Mouse (Mus musculus) midbrain, embryonic 11.5 days (tissue): ENCODE data around the gene Syngr3. TPM values are rescaled to one million over a fixed set of nuclear protein-coding genes. Genes with fewer than 3 reads are reported as not detected.
A peak's percentile ranks its signal among the peaks of the same experiment; 100 is the strongest.

Source experiments
- ATAC-seq: fragments of 200-750 bp; cut with Nextera tagmentation; 2 replicates; pipeline ENCODE4 v1.8.0; 2017; ENCODE audit warnings: moderate TSS enrichment, moderate library complexity; ENCODE audit not compliant: low FRiP score
- DNase-seq: peaks from one replicate; pipeline ENCODE4 v3.0.0; 2015; ENCODE audit warnings: low spot score; ENCODE audit errors: missing footprints
- H3K27ac ChIP-seq: fragments of 300-500 bp; sonication (generic); 2 replicates; pipeline ENCODE4 v1.5.1; 2014; ENCODE audit warnings: low read depth, low read length
- H3K27me3 ChIP-seq: fragments of 300-500 bp; sonication (generic); 2 replicates; pipeline ENCODE4 v1.6.1; 2014; ENCODE audit warnings: mild to moderate bottlenecking, low read length, moderate library complexity, mixed read lengths; ENCODE audit not compliant: control insufficient read depth, insufficient read depth
- H3K36me3 ChIP-seq: fragments of 300-500 bp; sonication (generic); 2 replicates; pipeline ENCODE4 v1.6.1; 2014; ENCODE audit warnings: mild to moderate bottlenecking, low read length, moderate library complexity, mixed read lengths; ENCODE audit not compliant: control insufficient read depth, insufficient read depth
- H3K4me1 ChIP-seq: fragments of 300-500 bp; sonication (generic); 2 replicates; pipeline ENCODE4 v1.6.1; 2014; ENCODE audit warnings: low read length; ENCODE audit not compliant: control insufficient read depth, insufficient read depth
- H3K4me2 ChIP-seq: fragments of 300-500 bp; sonication (generic); 2 replicates; pipeline ENCODE4 v1.6.1; 2014; ENCODE audit warnings: mild to moderate bottlenecking, moderate library complexity
- H3K4me3 ChIP-seq: fragments of 300-500 bp; sonication (generic); 2 replicates; pipeline ENCODE4 v1.5.1; 2014; ENCODE audit warnings: low read depth, low read length
- H3K9ac ChIP-seq: fragments of 300-500 bp; sonication (generic); 2 replicates; pipeline ENCODE4 v1.6.1; 2014; ENCODE audit warnings: low read length
- H3K9me3 ChIP-seq: fragments of 300-500 bp; sonication (generic); 2 replicates; pipeline ENCODE4 v1.6.1; 2016; ENCODE audit warnings: low read length; ENCODE audit not compliant: control insufficient read depth
- WGBS: fragments of 180-500 bp; shearing (Covaris S2); extraction: QIAGEN DNeasy Blood & Tissue Kit; methylation state at CpG from one replicate; pipeline ENCODE4 v1.1.7; 2014; 5-methylcytosine and 5-hydroxymethylcytosine counted together
- polyA plus RNA-seq: library from polyadenylated mRNA; unstranded; fragments of >200 nt; fragmentation: Nextera tagmentation; extraction: Ambion mirVana; gene quantifications from 2 replicates; pipeline ENCODE4 v1.2.1, GENCODE M21; 2014

Gene Syngr3
- polyA plus RNA-seq: 12.7 and 13.4 TPM in 2 replicates

DNA sequence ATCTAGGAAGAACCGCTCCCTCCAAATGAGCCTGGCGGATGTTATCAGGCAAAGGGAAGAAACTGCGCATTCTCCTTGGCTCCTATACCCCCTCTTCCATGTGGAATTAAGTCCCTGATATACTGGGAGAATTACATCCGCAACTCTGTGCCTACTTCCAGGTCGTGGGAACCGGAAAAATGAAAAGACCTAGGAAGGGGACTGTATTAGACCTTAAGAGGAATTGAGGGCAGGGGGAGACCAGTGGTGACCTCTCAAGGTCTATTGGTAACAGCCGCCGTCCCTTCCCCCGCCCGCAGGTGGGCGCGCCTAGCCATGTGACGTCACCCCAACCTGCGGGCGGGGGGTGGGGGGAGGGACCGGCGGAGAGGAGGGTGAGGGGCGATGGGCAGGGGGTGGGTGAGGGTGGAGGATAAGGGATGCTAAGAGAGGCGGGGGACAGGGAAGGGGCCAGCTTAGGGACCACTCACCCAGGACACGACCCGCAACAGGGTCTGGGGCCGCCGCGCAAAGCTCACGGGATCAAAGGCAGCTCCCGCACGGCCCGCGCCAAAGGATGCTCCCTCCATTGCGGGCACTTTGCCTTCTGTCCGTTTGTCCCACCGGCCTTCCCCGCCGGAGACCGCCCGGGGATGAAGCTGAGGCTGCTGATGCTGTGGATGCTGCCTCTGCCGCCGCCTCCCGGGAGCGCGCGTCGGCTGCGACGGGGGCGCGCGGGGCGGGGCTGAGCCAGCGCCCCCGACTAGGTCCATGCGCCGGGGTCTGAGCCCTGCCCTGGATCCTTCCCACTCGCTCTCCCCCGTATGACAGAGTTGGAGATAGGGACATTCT, at the start of gene Syngr3:
Syngr3 (minus strand) TSS at position 705 of the 831 bp plus-strand sequence.
- H3K9ac ChIP-seq: peak within 1 kb of the TSS; percentile 73
- H3K36me3 ChIP-seq: no peaks in the 10 kb centered on the region
- H3K4me1 ChIP-seq: peaks cover 6% of the 10 kb centered on the region
- 1% methylated on average over 53 of the region's 55 CpGs for WGBS
- peak; percentile 64 for ATAC-seq
- H3K9me3 ChIP-seq: no peaks in the 10 kb centered on the region
- peak within 1 kb of the TSS; percentile 64 for H3K4me3 ChIP-seq
- peak; percentile 96 for DNase-seq
- H3K4me2 ChIP-seq: peak within 1 kb of the TSS; percentile 92
- peaks cover 42% of the 10 kb centered on the region for H3K27me3 ChIP-seq
- no peak within 1 kb of the TSS for H3K27ac ChIP-seq

DNA sequence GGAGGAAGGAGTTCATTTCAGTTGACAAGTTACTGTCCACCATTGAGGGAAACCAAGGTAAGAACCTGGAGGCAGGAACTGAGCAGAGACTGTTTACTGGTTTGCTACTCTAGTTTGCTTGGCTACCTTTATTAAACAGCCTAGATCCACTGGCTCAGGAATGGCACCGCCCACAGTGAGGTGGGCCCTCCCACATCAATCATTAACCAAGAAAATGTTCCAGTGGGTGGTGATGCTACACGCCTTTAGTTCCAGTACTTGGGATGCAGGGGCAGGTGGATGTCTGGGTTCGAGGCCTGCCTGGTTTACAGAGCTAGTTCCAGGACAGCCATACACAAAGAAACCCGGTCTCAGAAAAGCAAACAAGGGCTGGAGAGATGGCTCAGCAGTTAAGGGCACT, 48.5 kb upstream of the Syngr3 start:
- Histone ChIP-seq H3K9me3 (no peaks in the 10 kb centered on the region), H3K9ac (no peak overlapping the region), H3K27me3 (no peaks in the 10 kb centered on the region), H3K4me2 (no peak overlapping the region), H3K4me3 (no peak overlapping the region), H3K4me1 (peaks cover 11% of the 10 kb centered on the region), H3K36me3 (no peaks in the 10 kb centered on the region), H3K27ac (no peak overlapping the region)
- WGBS: 83% methylated on average over 4 of the region's 4 CpGs
- peak; percentile 31 for DNase-seq
- no peak for ATAC-seq

DNA sequence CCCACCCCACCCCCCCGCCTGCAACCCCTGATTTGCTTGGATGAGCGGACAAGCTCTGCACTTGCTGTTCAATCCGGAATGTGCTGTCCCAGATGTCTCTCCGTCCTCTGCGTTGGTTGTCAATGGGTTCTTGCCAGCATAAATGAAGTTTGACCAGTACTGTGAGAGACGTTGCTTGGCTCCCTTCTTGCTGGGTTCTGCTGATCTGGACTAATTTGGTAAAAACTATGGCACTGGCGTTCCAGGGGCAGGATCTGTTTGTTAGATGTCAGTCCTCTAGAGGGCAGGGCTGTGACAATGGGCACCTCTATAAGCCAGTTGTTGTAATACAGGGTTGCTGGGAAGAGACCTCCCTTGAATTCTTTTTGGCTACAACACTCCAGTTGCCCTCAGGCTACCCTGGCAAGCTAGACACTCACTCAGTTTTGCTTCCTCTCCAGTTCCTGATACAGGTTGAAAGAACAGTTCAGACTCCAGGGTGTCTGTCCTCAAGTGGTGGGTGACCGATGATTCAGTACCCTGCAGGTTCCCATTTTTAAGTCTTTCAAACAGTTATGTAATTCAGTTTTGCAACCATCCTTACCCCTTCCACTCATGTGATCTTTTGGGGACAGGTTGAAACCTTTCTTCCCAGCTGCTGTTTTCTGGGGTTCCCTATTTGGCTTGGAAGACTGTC, 47.5 kb upstream of the Syngr3 start:
- no peak overlapping the region for H3K9ac ChIP-seq
- H3K4me2 ChIP-seq: peak overlapping the region; percentile 90

DNA sequence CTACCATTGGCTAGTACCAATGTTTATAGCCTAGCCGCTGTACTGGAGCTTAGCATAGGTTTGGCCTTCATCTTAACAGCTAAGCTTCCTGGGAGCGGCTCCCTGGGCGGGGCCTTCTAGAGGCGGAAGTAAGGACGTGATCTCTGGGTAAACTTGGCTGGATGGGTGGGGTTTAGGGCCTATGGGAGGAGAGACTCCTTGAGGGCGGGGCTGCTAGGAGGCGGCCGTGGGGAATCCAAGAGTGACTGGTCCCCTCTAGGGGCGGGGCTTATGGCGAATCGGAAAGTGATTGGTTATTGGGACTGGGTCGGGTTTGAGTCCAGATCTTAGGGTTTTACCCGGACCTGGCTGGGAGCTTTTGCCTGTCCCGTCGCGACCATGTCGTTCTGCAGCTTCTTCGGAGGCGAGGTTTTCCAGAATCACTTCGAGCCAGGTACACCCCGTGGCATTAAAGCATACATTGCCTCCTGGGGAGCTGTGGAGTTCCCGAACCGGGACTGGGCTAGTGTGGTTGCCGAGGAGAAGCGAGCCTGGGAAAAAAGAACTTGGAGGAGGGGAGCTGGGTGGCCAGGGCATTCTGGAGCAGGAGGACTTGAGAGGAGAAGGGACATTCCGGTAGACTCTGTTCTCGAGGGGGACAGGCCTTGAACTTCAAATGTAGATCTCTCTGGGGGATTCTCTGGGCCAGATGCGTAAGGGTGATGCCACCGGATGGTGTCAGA, 46.7 kb upstream of the Syngr3 start, which contains the start of gene Msrb1:
Msrb1 (plus strand) TSS at position 313 of the 722 bp plus-strand sequence.
- ATAC-seq: peak; percentile 98

More for the DNA sequence above, 47.5 kb upstream of the Syngr3 start:
- no peaks in the 10 kb centered on the region for H3K9me3 ChIP-seq
- H3K36me3 ChIP-seq: no peaks in the 10 kb centered on the region
- H3K4me3 ChIP-seq: peak overlapping the region; percentile 56
- no peak for ATAC-seq
- peaks cover 11% of the 10 kb centered on the region for H3K4me1 ChIP-seq
- H3K27me3 ChIP-seq: no peaks in the 10 kb centered on the region
- no peak overlapping the region for H3K27ac ChIP-seq
- whole genome bisulfite sequencing: 31% methylated on average over 8 of the region's 8 CpGs
- peak; percentile 81 for DNase-seq

DNA sequence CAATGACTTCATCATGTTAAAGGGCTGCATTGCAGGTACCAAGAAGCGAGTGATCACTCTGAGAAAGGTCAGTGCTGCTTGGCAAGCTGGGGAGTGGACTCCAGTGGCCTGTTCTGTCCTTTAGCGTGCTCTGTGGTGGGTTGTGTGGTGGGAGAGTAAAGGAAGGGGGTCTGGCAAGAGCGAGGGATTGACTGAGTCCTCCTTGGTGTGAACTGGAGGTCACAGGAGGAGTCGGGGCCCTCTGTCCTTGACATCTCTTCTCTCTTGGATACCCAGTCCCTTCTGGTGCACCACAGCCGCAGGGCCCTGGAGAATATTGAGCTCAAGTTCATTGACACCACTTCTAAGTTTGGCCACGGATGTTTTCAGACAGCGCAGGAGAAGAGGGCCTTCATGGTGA, 45.7 kb upstream of the Syngr3 start:
- DNase-seq (peak; percentile 68), ATAC-seq (no peak)
- no peak overlapping the region for H3K27ac ChIP-seq
- H3K9me3 ChIP-seq: no peaks in the 10 kb centered on the region
- H3K9ac ChIP-seq: no peak overlapping the region
- no peak overlapping the region for H3K4me3 ChIP-seq
- WGBS: 87% methylated on average over 7 of the region's 7 CpGs
- peaks cover 11% of the 10 kb centered on the region for H3K4me1 ChIP-seq
- H3K4me2 ChIP-seq: peak overlapping the region; percentile 90
- H3K36me3 ChIP-seq: no peaks in the 10 kb centered on the region
- H3K27me3 ChIP-seq: no peaks in the 10 kb centered on the region

More for the DNA sequence above, 46.7 kb upstream of the Syngr3 start, which contains the start of gene Msrb1:
- Histone ChIP-seq H3K27ac (no peak within 1 kb of the TSS), H3K9ac (peak within 1 kb of the TSS; percentile 68), H3K4me2 (peak within 1 kb of the TSS; percentile 90), H3K36me3 (no peaks in the 10 kb centered on the region), H3K4me1 (peaks cover 11% of the 10 kb centered on the region), H3K4me3 (peak within 1 kb of the TSS; percentile 56), H3K27me3 (no peaks in the 10 kb centered on the region), H3K9me3 (no peaks in the 10 kb centered on the region)
- peak; percentile 98 for DNase-seq
- WGBS: 1% methylated on average over 29 of the region's 29 CpGs

DNA sequence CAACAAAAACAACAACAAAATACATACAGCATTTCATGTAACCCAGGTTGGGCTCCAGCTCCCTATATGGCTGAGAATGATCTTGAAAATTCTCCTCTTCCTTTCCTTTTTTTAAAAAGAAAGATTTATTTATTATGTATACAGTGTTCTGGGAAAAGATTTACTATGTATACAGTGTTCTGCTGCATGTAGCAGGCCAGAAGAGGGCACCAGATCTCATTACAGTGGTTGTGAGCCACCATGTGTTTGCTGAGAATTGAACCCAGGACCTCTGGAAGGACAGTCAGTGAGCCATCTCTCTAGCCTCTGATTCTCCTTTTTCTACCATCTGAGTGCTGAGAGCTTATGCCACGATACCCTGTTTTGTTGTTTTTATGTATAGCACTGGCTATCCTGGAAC, 44.8 kb upstream of the Syngr3 start:
- DNase-seq: peak; percentile 37
- no peak overlapping the region for H3K4me2 ChIP-seq
- WGBS: 84% methylated on average over 1 of the region's 1 CpGs
- no peak overlapping the region for H3K27ac ChIP-seq
- H3K36me3 ChIP-seq: no peaks in the 10 kb centered on the region
- H3K4me1 ChIP-seq: peaks cover 11% of the 10 kb centered on the region
- H3K4me3 ChIP-seq: no peak overlapping the region
- no peak for ATAC-seq
- H3K9ac ChIP-seq: no peak overlapping the region
- H3K27me3 ChIP-seq: no peaks in the 10 kb centered on the region
- no peaks in the 10 kb centered on the region for H3K9me3 ChIP-seq

DNA sequence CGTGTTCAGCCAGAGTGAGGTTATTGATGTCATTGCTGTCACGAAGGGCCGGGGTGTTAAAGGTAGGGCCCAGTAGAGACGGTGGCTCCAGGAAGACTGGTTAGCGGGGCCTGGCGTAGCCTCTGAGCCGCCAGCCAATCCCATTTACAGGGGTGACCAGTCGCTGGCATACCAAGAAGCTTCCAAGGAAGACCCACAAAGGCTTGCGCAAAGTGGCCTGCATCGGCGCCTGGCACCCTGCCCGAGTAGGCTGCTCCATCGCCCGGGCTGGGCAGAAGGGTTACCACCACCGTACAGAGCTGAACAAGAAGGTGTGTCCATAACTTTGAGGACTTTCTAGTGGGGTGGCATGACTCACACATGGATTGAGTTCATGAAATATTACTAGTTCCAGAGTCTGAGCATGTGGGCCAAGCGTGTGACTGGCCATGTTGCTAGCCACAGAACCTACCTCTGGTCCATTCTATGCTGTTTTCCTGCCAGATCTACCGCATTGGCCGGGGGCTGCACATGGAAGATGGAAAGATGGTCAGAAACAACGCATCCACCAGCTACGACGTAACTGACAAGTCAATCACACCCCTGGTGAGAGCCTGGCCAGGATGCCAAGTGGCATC, 43.8 kb upstream of the Syngr3 start:
- H3K9ac ChIP-seq: no peak overlapping the region
- WGBS: 90% methylated on average over 21 of the region's 21 CpGs

DNA sequence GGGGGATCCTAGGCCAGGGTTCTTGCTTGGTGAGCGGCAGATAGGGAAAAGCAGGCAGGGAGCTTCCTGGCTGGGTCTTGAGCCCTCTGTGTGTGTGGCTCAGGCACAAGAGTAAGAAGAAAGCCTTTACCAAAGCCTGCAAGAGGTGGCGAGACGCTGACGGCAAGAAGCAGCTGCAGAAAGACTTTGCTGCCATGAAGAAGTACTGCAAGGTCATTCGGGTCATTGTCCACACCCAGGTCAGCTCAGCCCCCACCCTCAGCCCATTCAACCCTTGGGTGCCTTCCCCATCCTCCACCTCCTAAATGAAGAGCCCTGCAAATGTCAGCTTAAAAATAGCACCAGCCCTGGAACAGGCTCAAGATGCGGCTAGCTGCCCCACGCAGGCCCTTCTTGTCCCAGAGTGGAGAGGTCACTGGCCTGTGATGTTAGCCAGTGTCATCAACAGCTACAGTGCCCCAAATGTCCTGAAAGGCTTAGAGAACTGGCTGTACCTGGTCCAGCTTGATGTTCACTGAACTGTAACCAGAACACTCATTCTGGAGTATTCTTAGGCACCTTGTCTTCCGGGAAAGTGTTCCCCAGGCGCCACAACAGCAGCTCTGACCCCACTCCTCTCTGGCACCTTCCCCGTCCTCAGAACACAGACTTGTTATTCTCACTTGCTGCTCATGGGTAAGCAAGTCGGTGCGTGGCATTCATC, 42.6 kb upstream of the Syngr3 start:
- Histone ChIP-seq H3K4me2 (no peak overlapping the region), H3K36me3 (no peaks in the 10 kb centered on the region), H3K9ac (no peak overlapping the region), H3K4me3 (no peak overlapping the region), H3K27ac (no peak overlapping the region), H3K4me1 (peaks cover 10% of the 10 kb centered on the region), H3K9me3 (no peaks in the 10 kb centered on the region), H3K27me3 (no peaks in the 10 kb centered on the region)
- no peak for DNase-seq
- WGBS: 84% methylated on average over 12 of the region's 12 CpGs
- no peak for ATAC-seq

More for the DNA sequence above, 43.8 kb upstream of the Syngr3 start:
- Histone ChIP-seq H3K27ac (no peak overlapping the region), H3K4me2 (no peak overlapping the region), H3K36me3 (no peaks in the 10 kb centered on the region), H3K4me1 (peaks cover 11% of the 10 kb centered on the region), H3K9me3 (no peaks in the 10 kb centered on the region), H3K27me3 (no peaks in the 10 kb centered on the region), H3K4me3 (no peak overlapping the region)
- ATAC-seq: no peak
- no peak for DNase-seq
